Mouse (Mus musculus): Measurements from ENCODE around the gene Tmem184b. TPM values are rescaled to one million over a fixed set of nuclear protein-coding genes. Genes with fewer than 3 reads are reported as not detected.

The Tmem184b gene
- total and polyA plus RNA-seq, 3 experiments = 7.1 to 42.7 (median 21.1) TPM

- no peak for DNase-seq (ENCODE audit: extremely low read depth)
- no peak overlapping the region for H3K4me2 ChIP-seq (ENCODE audit: insufficient read depth, low read depth, poor library complexity, severe bottlenecking)
- no peak overlapping the region for H3K9ac ChIP-seq (ENCODE audit: insufficient read depth, low read depth)
- H3K36me3 ChIP-seq (replicated peaks in 1 of 2; ENCODE audit: control insufficient read depth in 1 of 2, insufficient read depth in 1 of 2, low read length in 1 of 2) = peaks cover 6 to 89% of the 10 kb centered on the region in 2 experiments
- no peak overlapping the region for H3K4me3 ChIP-seq (replicated peaks in 1 of 3; ENCODE audit: low read depth in 2 of 3, low read length in 2 of 3, poor library complexity in 1 of 3)
- TF ChIP-seq CHD2 (IDR thresholded peaks at IDR 0.05; ENCODE audit: low read length) (no peak), MXI1 (IDR thresholded peaks at IDR 0.05; ENCODE audit: low read depth, low read length) (no peak), ELF1 (IDR thresholded peaks at IDR 0.05; ENCODE audit: low read depth, low read length) (no peak), ZC3H11A (IDR thresholded peaks at IDR 0.05; ENCODE audit: low read depth, low read length) (no peak), ETS1 (conservative IDR thresholded peaks at IDR 0.05; ENCODE audit: low read depth, low read length) (no peak), CHD1 (IDR thresholded peaks at IDR 0.05; ENCODE audit: low read depth, low read length) (no peak), ZMIZ1 (IDR thresholded peaks at IDR 0.05; ENCODE audit: low read depth, low read length) (no peak), RAD21 (IDR thresholded peaks at IDR 0.05; ENCODE audit: low read depth, low read length) (no peak), USF1 (IDR thresholded peaks at IDR 0.05; ENCODE audit: low read depth, low read length) (no peak), JUN (IDR thresholded peaks at IDR 0.05; ENCODE audit: insufficient read depth, low read depth, low read length) (no peak), KAT2A (IDR thresholded peaks at IDR 0.05; ENCODE audit: insufficient replicate concordance, low read length) (no peak), NRF1 (IDR thresholded peaks at IDR 0.05; ENCODE audit: low read depth, low read length) (no peak), PAX5 (IDR thresholded peaks at IDR 0.05; ENCODE audit: low read length) (no peak)
- no peaks in the 10 kb centered on the region for H3K27me3 ChIP-seq (replicated peaks)
- H3K27ac ChIP-seq (ENCODE audit: insufficient read depth, low read depth) = no peak overlapping the region
- peaks cover 9 to 26% of the 10 kb centered on the region in 2 experiments for H3K4me1 ChIP-seq (ENCODE audit: control insufficient read depth in 1 of 2, insufficient read depth in 2 of 2)
- dilution Hi-C loops (cut with MboI; ENCODE audit: extremely low pct_ligation_motif_present, extremely low pct_unique_long_range_greater_than_20kb, low sequenced_read_pairs) = no loop called here
- in situ Hi-C loops (cut with MboI; ENCODE audit: low pct_ligation_motif_present, low pct_unique_long_range_greater_than_20kb, low sequenced_read_pairs) = no loop called here
- peaks cover 2% of the 10 kb centered on the region for H3K9me3 ChIP-seq (replicated peaks; ENCODE audit: low read length)
- H3K79me2 ChIP-seq (replicated peaks; ENCODE audit: control insufficient read depth, extremely low read depth, insufficient read depth, poor library complexity, severe bottlenecking) = peaks cover 17% of the 10 kb centered on the region
Measured at GRCm38 (mm10) chr15:79387611-79388010, 15.8 kb downstream of the Tmem184b start.

- Histone ChIP-seq H3K9ac (ENCODE audit: insufficient read depth, low read depth) (no peak overlapping the region), H3K4me3 (replicated peaks in 1 of 3; ENCODE audit: low read depth in 2 of 3, low read length in 2 of 3, poor library complexity in 1 of 3) (no peak overlapping the region), H3K9me3 (replicated peaks; ENCODE audit: low read length) (peaks cover 2% of the 10 kb centered on the region), H3K4me2 (ENCODE audit: insufficient read depth, low read depth, poor library complexity, severe bottlenecking) (no peak overlapping the region), H3K27me3 (replicated peaks) (no peaks in the 10 kb centered on the region), H3K79me2 (replicated peaks; ENCODE audit: control insufficient read depth, extremely low read depth, insufficient read depth, poor library complexity, severe bottlenecking) (peaks cover 13% of the 10 kb centered on the region), H3K27ac (ENCODE audit: insufficient read depth, low read depth) (no peak overlapping the region), H3K36me3 (replicated peaks in 1 of 2; ENCODE audit: control insufficient read depth in 1 of 2, insufficient read depth in 1 of 2, low read length in 1 of 2) (peaks cover 6 to 86% of the 10 kb centered on the region in 2 experiments), H3K4me1 (ENCODE audit: control insufficient read depth in 1 of 2, insufficient read depth in 2 of 2) (peaks cover 12 to 32% of the 10 kb centered on the region in 2 experiments)
- in situ Hi-C loops (cut with MboI; ENCODE audit: low pct_ligation_motif_present, low pct_unique_long_range_greater_than_20kb, low sequenced_read_pairs) = no loop called here
- TF ChIP-seq NRF1 (IDR thresholded peaks at IDR 0.05; ENCODE audit: low read depth, low read length) (no peak), USF2 (conservative IDR thresholded peaks at IDR 0.05; ENCODE audit: low read depth, low read length) (no peak), MYC (IDR thresholded peaks at IDR 0.05; ENCODE audit: low read depth, low read length) (no peak), RCOR1 (conservative IDR thresholded peaks at IDR 0.05; ENCODE audit: low read depth, low read length) (no peak), MAZ (IDR thresholded peaks at IDR 0.05; ENCODE audit: low read depth, low read length) (no peak), BHLHE40 (IDR thresholded peaks at IDR 0.05; ENCODE audit: low read depth, low read length) (no peak), E2F4 (IDR thresholded peaks at IDR 0.05; ENCODE audit: insufficient replicate concordance, low read depth, low read length) (no peak), USF1 (IDR thresholded peaks at IDR 0.05; ENCODE audit: low read depth, low read length) (no peak), JUN (IDR thresholded peaks at IDR 0.05; ENCODE audit: insufficient read depth, low read depth, low read length) (no peak), PAX5 (IDR thresholded peaks at IDR 0.05; ENCODE audit: low read length) (no peak), RAD21 (IDR thresholded peaks at IDR 0.05; ENCODE audit: low read depth, low read length) (no peak), ELF1 (IDR thresholded peaks at IDR 0.05; ENCODE audit: low read depth, low read length) (no peak), KAT2A (IDR thresholded peaks at IDR 0.05; ENCODE audit: insufficient replicate concordance, low read length) (no peak), TCF12 (IDR thresholded peaks at IDR 0.05; ENCODE audit: low read depth, low read length) (no peak), CHD1 (IDR thresholded peaks at IDR 0.05; ENCODE audit: low read depth, low read length) (no peak), MXI1 (IDR thresholded peaks at IDR 0.05; ENCODE audit: low read depth, low read length) (no peak), ZKSCAN1 (IDR thresholded peaks at IDR 0.05; ENCODE audit: borderline replicate concordance, low read depth, low read length) (no peak), ETS1 (conservative IDR thresholded peaks at IDR 0.05; ENCODE audit: low read depth, low read length) (no peak)
- DNase-seq (ENCODE audit: extremely low read depth) = no peak
- dilution Hi-C loops (cut with MboI; ENCODE audit: extremely low pct_ligation_motif_present, extremely low pct_unique_long_range_greater_than_20kb, low sequenced_read_pairs) = no loop called here
Measured at GRCm38 (mm10) chr15:79387081-79387480, 16.3 kb downstream of the Tmem184b start.
